Mouse (Mus musculus) kidney, postnatal 10 days (tissue): ENCODE data around the gene Pard3.
A peak's percentile ranks its signal among the peaks of the same experiment; 100 is the strongest.

Source experiments
- DNase-seq: peaks from one replicate; pipeline ENCODE4 v3.0.0; 2021; ENCODE audit warnings: mixed read lengths

Pard3 gene

DNA sequence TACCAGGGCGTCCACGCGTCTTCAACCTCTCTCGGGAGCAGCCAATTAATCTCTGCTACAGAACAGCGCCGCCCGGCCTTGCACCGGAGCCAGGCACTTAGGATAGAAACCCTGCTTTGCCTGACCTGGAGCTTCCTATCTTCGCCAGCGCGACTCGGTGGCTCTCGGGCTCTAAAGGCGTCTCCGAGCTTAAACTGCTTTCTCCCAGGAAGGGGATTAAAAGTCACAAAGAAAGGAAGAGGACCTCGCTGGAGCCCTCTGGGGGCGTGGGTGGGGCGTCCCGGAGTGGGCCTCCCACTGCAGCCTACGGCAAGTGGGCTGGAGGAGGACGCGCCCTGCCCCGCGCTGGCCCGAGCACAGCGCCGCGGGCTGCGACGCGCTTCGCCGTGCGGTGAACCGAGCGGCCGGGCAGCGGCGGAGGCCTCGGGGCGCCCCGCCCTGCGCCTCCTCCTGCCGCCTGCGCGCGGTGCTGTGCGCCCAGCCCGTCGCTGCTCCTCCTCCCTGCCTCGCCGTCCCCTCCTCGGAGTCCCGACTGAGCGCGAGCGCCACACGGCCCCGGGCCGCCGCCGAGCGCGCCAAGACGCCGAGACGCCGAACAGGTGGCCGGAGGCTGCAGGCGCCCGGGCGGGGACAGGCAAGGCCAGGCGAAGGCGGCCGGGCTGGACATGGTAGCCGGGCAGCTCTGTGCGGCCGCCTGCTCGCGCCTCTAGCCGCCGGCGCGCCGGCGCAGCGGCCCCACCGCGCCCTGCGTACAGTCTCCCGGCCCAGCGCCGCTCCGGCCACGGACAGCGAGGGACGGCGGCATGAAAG, at the start of gene Pard3:
Gene Pard3, plus strand, starts transcription at position 343 of the 810 bp plus-strand sequence.
- peak; percentile 87 for DNase-seq

DNA sequence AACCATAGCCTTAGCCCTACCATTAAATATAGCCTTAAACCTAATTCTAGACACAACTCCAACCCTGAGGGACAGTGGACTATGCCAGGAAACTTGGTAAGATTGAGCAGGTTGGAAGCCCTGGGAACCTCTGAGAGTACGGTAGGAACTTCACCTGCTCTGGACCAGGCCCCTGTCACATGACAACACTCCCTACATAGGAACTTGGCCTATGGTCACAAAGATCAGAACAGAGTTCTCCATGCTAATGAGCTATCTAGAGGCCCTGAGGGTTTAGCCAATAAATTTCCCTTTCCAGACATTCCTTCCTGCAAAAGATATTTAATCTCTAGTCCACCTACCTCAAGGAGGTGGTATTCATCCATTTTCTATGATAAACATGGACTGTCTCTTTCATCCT, 41.9 kb upstream of the Pard3 start:
- DNase-seq: no peak

DNA sequence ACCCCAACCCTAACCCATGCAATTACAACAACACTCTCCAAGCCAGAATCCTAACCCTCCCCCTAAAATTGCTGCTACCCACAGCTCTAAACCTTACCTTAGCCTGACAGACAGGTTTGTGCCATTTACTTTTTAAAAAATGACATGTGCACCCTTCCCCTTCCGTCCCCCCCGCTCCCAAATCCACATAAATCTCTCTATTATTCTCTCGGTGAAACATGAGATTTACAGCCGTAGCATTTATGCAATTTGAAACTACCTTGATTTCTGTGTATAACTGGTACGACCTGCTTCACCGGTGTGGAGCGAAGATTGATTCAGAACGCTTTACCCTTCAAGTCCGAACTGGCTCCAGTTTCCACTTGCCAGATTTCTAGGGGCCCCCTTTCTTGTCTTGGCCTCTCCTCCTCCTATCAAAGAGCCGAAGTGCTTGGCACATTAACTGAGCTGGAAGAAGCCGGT, 38.4 kb upstream of the Pard3 start:
- no peak for DNase-seq

DNA sequence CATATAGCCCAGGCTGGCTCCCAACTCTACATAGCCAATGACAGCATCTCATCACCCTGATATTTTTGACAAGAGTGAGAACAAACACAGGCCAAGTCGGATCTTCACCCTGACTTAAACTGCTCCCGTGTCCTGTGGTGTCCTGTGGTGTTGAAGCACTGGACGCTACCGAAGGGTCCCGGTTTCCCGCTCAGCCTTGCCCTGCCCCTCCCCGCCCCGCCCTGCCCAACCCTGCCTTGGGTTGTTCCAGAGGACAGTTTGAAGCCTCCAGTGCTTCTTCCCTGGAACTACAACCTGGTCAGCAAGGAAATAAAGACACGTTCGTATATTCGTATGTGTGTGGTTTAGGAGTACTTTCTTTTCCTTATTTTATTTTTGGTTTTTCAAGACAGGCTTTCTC, 37.9 kb upstream of the Pard3 start:
- no peak for DNase-seq

DNA sequence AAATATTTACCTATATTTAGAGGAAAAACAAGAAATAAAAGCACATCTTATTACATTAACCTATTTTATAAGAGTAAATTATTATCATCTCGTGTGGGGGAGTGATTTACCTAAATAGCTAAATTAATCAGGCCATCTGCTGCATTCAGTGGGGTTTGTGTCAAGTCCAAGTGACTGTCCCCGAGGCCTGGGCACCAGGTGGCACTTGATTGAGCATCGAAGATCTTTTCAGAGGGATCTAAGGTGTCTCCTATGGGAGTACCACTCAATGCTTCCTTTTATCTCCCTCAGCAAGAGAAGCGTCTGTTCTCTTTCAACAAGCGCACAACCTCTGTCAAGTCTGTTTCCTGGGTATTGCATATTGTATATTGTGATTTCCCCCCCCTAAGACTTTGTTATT, 32.2 kb upstream of the Pard3 start:
- no peak for DNase-seq

DNA sequence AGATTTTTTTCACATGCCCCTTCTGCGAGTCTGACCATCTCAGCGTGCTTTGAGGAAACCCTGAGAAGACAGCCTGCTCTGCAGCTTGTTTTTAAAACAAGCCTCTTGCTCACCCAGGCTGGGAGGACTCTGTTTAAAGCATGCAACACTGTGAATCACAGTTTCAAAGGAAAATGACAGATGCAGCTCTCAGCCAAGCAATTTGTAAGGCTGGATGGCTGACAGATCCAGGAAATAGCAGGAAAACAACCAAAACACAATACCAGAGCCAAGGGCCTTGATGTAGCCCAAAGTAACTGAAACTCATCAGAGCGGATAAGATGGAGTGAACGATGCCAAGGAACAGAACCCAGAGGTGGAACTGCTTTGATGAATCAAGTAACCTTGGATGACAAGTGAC, 24.8 kb upstream of the Pard3 start:
- DNase-seq: no peak

DNA sequence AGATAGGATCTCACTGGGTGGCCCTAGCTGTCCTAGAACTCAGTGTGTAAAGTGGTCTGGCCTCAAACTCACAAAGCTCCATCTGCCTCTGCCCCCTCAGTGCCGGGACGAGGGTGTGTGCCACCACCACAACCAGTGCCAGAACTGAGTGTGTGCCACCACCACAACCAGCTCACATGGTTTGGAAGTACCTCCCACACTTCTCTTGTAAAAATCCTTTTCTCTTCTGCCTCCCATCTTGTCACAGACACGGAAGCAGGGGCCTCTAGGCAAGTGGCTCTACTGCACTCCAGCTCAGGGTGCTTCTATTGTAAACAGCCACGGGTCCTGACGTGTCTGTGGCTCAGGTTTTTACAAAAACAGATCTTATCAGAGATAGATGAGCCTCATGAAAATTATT, 13.7 kb upstream of the Pard3 start:
- DNase-seq: no peak

DNA sequence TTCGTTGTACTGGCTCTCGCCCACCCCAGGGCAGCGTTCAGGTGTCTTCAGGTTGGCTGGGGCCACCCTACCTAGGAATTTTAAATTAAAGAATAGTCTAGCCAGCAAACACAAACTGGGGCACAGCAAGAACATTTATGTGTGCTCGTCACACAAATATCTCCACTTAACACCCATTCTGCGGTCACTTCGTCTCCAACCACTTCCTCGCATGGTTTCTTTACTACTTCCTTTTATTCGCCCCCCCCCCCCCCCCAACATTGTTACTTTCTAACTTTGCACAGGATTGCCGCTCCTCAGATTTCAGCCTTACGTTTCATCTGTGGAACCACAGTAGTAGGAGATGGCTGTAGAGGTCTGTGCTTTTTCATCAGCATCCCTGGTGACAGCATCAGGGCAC, 11.6 kb upstream of the Pard3 start:
- DNase-seq: no peak

DNA sequence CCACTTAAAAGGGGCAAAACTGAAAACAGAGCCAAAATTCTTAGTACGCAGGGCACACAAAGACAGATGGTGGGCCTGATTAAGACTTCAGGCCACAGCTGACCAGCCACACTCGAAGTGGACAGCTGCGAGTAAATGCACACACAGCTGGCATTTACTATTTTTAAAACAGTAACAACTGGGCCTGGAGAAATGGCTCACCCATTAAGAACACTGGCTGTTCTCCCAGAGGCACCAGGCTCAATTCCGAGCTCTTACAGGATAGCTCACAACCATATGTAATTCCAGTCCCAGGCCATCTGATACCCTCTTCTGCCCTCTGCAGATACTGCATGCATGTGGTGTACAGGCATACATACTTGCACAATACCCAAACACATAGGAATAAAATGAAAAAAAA, 8.6 kb upstream of the Pard3 start:
- no peak for DNase-seq

DNA sequence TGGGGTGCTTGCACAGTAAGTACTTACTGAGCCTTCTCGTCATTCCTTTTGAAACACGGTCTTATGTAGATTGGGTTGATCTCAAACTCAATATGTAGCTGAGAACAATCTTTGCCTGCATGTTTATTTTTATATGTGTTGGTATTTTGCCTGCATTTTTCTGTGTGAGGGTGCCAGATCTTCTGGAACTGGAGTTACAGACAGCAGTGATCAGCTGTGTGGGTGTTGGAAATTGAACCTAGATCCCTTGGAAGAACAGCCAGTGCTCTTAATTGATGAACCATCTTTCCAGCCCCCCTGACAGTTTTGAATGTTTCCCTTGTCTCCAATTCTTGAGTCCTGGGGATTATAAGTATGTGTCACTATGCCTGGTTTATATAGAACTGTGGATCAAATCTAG, 4.9 kb upstream of the Pard3 start:
- DNase-seq: no peak

DNA sequence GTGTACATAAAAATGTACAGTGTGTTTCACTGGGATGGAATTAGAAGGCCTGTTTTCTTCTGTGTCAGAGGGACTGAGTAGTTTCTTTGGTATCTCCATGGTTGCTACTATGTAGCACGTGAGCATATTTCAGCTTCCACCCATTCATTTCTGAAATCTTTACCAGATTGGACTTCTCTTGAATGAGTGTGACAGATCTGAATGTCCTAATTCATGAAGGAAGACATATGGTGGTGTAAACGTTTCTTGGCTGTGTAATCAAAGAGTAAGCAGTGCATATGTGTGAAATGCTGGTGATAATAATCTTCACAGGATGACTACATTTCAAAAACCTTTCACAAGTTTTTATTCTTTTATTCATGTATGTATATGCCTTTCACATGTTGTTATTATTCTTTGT, 3.9 kb upstream of the Pard3 start:
- no peak for DNase-seq

DNA sequence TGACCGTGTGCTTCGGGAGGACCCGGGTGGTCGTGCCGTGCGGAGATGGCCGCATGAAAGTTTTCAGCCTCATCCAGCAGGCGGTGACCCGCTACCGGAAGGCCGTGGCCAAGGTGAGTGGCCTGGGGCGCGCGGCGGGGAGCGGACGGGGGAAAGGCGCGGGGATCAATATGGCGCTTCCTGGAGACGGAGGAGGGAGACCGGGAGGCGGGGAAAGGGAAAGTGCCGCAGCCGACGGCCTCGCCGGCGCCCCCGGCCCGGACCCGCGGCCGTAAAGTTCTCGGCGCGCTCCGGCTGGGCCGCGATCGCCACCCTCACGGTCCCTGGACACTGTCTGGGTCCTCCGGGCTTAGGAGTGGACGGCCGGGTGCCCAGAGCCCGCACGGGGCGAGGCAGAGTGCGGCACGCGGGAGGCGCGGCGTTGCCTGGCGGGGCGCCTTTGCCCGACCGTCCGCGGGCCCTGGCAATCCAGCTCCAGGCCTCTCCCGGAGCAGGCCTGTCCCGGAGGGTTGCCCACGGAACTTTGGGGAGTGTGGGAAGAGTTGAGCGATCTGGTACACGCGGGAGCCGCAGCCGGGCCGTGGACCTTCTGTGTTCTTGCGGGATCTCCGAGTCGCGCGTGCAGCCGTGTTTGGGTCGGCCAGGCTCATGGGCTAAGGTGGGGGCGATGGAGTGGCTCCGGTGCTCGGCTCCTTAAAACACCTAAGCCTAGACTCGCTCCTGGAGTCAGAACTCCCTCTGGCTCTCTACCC, 844 bp downstream of the Pard3 start:
- peak; percentile 75 for DNase-seq

DNA sequence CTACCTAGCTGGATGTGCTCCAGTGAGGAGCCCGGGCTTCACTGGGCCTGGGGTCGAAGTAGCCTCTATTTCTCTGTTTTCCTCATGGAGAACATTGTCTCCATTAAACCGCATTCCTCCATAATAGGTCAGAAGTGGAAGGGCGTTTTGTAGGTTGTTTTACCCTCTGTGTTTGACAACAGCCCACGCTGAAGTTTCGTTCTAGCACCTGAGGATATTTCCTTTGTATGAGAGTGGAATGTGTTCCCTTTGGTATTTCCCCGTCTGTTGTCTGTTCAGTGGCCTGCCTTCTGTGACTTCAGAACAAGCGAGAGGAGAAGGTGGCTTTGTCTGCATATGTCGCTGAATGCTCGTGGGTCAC, 1.4 kb downstream of the Pard3 start:
- no peak for DNase-seq

DNA sequence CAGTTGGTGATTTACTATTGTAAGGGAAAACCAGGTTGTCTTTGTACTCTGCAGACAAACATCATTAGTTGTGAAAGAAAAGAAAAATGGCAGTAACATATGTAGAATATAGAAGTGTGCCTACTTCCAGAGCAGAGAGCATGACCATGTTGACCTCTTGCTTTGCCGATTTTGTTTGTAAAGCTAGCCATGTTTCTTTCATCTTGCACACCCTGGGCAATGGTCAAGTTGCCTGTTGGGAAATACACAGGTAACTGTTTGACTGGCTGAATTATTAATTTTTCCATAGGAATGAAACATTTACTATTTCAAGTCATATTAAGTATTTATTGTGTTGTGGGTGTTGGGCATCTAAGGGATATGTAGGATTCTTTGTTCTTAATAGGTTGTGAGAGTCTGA, 2.1 kb downstream of the Pard3 start:
- DNase-seq: no peak

DNA sequence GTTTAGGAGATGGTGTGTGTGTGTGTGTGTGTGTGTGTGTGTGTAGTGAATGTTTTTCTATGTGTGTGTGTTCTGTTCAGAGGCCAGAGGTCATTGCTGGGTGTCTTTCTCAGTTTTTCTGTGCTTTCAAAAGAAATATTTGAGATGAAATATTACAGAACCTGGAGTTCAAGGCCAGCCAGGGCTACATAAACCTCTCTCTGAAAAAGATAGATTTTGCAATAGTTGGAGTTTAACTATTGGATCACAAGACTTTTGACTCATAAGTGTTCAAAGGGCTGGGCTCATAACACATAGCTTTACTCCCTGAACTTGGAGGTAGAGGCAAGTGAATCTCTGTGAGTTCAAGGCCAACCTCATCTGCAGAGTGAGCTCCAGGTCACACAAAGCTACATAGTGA, 2.8 kb downstream of the Pard3 start:
- no peak for DNase-seq

DNA sequence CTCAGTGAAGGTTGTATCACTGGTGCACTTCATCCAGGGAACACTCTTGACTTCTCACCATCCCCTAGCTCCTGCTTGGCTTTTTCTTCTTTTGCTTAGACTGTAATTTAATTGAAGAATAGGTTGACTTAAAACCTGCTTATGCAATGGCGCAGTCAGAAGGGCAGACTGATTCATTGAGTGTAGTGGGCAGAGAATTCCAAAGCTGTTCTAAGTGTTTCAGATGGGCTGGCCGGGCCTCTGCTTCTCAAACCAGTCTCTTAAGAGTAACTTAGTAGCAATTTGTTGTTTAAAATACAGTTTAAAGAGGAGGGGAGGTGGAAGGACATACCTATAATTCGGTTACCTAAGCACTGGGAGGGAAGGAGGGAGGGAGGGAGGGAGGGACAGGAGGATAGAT, 5.0 kb downstream of the Pard3 start:
- no peak for DNase-seq

DNA sequence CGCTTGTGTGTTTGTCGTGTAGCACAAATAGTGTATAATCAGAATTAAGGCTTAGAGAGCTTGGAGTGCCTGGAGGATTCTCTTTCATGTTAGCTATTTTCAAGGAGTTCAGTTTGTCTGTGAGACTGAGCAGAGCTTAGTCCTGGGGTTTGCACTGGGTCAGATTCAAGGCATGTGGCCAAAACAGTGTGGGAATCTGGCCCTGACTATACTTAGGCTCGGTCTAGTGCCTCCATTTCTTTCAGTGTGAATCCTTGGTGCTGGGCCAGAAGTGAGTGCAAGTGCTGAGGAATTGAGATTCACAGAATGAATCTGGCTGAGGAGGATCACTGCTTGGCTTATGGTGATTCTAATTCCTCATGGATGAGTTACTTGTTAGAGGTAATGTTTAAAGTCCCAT, 6.5 kb downstream of the Pard3 start:
- DNase-seq: peak; percentile 74

DNA sequence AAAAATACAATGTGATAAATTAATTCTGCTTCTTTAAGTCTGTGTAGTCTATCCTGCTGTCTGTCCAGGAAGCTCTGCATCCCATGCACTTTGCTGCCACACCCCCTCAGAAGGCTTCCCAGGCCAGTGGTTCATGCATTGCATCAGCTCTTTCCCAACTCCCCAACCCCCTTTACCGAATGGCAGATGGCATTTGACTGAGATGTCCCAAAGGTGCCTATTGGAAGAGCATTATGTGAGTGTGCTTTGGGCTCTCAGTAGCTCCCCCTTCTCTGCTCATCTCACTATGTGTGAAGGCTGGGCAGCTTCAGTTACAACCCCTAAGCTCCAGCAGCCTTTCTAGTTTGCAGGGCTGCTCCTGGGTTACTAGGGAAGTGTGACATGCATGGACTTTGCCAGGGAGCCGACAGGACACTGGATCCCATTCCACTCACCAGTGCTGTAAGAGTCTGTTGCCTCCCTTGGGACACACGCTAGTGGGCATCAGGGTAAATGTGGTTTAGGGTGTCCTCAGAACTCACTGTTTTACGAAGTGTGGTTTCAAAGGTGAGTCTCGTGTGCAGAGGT, 9.4 kb downstream of the Pard3 start:
- DNase-seq: no peak

DNA sequence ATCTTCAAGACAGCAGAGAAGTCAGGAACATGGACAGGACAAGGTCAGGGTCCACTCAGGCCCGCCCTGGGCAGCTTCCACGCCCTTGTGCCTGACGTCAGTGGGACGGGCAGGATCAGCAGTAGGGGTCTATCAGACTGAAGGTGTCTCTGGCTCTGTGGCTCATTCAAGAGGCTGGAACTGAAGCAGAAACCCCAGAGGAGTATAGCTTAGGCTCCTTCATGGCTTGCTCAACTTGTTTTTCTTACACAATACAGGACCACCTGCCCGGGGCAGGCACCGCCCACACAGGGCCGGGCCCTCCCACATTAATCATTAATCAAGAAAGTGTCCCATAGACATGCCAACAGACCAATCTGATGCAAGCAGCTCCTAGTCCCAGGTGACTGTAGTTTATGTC, 12.8 kb downstream of the Pard3 start:
- DNase-seq: peak; percentile 72

DNA sequence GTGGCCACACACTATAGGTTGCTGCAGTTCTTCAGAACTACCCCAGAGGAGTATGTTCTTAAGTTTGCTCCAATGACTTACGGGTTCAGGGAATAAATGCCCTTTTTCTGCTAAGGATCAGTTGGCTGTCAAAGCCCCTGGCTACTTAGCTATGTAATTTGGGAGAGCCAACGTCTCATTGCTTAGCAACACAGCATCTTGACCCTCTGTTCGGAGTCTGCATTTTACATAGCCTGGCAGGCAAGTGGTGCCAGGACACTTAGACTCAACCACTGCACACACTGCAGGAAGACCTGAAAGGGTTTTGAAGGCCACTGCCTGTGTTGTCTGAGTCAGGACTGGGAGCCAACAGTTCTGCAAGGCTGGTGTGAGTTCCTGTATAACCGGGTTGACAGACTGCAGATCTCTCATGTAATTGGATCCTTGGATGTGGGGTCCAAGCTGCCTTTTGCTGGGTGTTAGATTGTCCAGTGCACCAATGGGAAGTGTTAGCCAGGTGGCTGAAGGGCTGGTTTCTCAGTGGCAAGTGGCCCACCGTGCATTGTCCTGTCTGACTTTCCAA, 15.6 kb downstream of the Pard3 start:
- no peak for DNase-seq

DNA sequence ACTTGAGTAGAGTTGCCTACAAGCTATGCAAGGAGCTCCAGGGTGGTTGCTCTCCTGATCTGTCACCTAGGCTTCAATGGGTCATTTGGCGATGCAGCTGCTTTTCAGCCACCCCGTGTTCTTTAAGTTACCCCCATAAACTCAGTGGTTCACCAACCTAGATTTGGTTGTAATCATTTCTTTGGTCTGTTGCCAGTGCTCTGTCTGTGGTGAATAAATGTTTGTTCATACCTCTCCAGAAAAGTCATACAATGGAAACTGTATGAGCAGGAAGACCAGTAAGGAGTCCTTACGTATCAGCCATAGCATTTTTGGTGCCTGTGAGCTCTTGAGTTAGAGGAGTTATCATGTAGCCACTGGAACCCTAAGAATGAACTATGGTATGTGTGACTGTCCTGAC, 17.6 kb downstream of the Pard3 start:
- no peak for DNase-seq

DNA sequence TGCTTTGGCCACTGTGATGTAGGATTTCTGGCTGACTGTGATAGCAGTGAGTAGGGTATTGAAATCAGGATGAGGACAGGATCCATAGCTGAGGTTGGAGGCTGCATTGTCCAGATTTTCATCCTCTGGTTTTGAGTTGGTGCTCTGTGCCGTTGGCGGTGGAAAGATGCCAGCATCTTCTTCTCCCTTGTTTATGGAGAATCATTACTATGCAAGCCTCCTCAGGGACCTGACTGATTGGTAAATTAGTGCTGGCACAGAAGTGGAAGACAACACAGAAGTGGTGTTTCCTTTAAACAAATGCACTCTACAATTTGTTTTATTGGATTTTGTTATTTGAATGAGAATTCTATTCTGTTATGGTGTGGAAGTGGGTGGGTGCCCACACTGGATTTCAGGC, 18.8 kb downstream of the Pard3 start:
- DNase-seq: no peak

DNA sequence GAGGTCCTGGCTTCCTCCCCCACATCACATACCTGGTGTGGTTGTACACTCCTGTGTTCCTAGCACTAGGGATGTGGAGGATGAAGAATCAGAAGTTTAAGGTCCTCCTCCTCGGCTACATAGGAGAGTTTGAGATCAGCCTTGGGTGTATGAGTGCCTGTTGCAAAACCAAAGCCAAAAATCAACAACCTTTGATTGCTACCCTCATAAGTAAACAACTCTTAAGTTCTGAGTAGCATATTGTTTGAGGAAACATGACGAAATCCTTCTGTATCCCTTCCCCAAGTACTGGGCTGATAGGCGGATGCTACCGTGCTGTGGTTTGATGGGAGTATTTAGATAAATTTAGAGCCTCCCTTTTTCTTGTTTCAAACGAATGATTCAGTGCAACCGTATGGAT, 20.9 kb downstream of the Pard3 start:
- no peak for DNase-seq

DNA sequence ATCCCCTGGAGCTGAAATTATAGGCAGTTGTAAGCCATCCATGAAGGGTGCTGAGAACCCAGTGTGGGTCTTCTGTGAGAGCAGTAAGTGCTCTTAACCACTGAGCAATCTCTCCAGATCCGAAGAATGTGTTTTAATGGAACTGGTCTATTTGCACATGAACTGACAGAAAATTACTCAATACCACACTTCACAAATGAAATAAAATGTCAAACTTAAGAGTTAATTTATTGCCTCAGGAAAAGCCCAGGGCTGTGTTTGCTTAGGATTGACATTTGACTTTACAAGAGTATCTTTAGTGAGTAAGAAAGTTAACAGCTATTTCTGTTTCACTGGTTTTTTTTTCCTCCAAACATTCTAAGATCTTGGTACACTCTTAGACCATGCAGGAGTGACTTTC, 23.7 kb downstream of the Pard3 start:
- DNase-seq: no peak
